In the genomic region with DNA sequence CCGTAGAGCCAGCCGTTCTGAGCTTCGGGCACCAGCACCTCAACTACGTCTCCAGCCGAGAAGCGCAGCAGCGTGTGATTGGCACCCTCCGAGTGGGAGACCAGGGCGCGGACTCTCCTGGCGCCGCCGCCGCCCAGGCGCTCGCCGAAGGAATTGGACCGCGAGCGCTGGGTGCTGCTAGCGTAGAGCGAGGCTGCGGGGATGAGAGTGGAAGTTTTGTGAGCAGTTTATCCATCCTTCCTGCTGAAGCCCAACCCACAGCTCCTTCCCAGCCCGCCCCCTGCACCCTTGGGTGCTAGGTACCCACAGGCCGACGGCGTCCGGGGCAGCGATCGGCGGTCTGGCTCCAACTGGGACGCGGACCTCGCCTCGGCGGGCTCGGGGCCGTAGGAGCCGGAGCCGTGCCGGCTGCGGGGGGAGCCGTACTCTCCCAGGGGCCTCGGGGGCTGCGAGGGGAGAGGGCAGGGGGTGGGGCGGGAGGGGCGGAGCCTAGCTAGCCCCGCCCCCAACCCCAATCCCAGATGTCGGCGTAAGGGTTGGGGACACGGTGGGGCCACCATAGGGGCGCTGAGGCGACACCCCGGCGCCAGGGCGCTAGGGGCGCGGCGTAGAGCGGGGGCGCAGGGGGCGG, we compare ENCODE assay signal across 8 mouse cellular contexts. TPM values are rescaled to one million over a fixed set of nuclear protein-coding genes. Genes with fewer than 3 reads are reported as not detected.
DNase-seq lines count a peak whose midpoint lies in the region; ATAC-seq and TF ChIP-seq lines count a peak whose summit lies in the region.

No protein-coding gene starts in this region.

- peaks cover 37% of the 10 kb centered on the region for H3K27me3 ChIP-seq in lung, embryonic 14.5 days (ENCODE audit: insufficient read depth, low read length)
- peaks cover 68% of the 10 kb centered on the region for H3K27me3 ChIP-seq in heart, embryonic 12.5 days (replicated peaks)
- H3K27me3 ChIP-seq in midbrain, embryonic 13.5 days: peaks cover 56% of the 10 kb centered on the region

- H3K9me3 ChIP-seq in lung, embryonic 14.5 days (ENCODE audit: low read depth, low read length): no peaks in the 10 kb centered on the region
- H3K9me3 ChIP-seq in heart, embryonic 12.5 days (replicated peaks): peaks cover 4% of the 10 kb centered on the region; the same call in 1 of the 2 replicates
- H3K9me3 ChIP-seq in midbrain, embryonic 13.5 days: no peaks in the 10 kb centered on the region

- peak overlapping the region; percentile 59 for H3K9ac ChIP-seq in lung, embryonic 14.5 days
- H3K9ac ChIP-seq in heart, embryonic 12.5 days: peak overlapping the region; percentile 81
- H3K9ac ChIP-seq in midbrain, embryonic 13.5 days (replicated peaks): peak overlapping the region; percentile 65

- no peaks in the 10 kb centered on the region for H3K4me1 ChIP-seq in lung, embryonic 14.5 days (ENCODE audit: insufficient read depth)
- peaks cover 18% of the 10 kb centered on the region for H3K4me1 ChIP-seq in heart, embryonic 12.5 days (replicated peaks)
- H3K4me1 ChIP-seq in midbrain, embryonic 13.5 days (replicated peaks): peaks cover 19% of the 10 kb centered on the region

- H3K27ac ChIP-seq in lung, embryonic 14.5 days (ENCODE audit: low read depth): 0 out of 2 replicates have a peak overlapping the region, but pooled peaks have one; percentile 4
- peak overlapping the region; percentile 40 for H3K27ac ChIP-seq in heart, embryonic 12.5 days (ENCODE audit: poor library complexity, severe bottlenecking)
- H3K27ac ChIP-seq in midbrain, embryonic 13.5 days: no peak overlapping the region

- peak; percentile 60 for DNase-seq in lung, embryonic 14.5 days
- DNase-seq in lung, postnatal 25 days (ENCODE audit: low spot score): no peak
- peak; percentile 69 for DNase-seq in embryo, embryonic 11 days
- DNase-seq in kidney, postnatal 25 days: peak; percentile 43 to 77
- DNase-seq in thymus, postnatal 36 days: peak; percentile 19 to 39
- DNase-seq in cerebellum, adult 11 months: no peak

- peak; percentile 51 for ATAC-seq in lung, embryonic 14.5 days (ENCODE audit: insufficient read depth)
- ATAC-seq in heart, embryonic 12.5 days (ENCODE audit: insufficient number of reproducible peaks, low FRiP score): peak; percentile 61
- peak; percentile 65 for ATAC-seq in midbrain, embryonic 13.5 days

- peak overlapping the region; percentile 60 for H3K4me3 ChIP-seq in lung, embryonic 14.5 days (ENCODE audit: low read depth, low read length)
- H3K4me3 ChIP-seq in heart, embryonic 12.5 days: peak overlapping the region; percentile 67
- peak overlapping the region; percentile 58 for H3K4me3 ChIP-seq in midbrain, embryonic 13.5 days (replicated peaks)

- no peak for TF ChIP-seq CTCF in lung, embryonic 14.5 days (IDR thresholded peaks at IDR 0.05; ENCODE audit: low read depth)

- H3K4me2 ChIP-seq in lung, embryonic 14.5 days: peak overlapping the region; percentile 92
- H3K4me2 ChIP-seq in heart, embryonic 12.5 days: peak overlapping the region; percentile 98
- peak overlapping the region; percentile 96 for H3K4me2 ChIP-seq in midbrain, embryonic 13.5 days (replicated peaks)

- WGBS in lung, embryonic 14.5 days: 1% methylated on average over 59 of the region's 62 CpGs
- 2% methylated on average over 62 of the region's 62 CpGs for WGBS in heart, embryonic 12.5 days
- under 1% methylated on average over 41 of the region's 62 CpGs for WGBS in midbrain, embryonic 13.5 days

- no peaks in the 10 kb centered on the region for H3K36me3 ChIP-seq in lung, embryonic 14.5 days (ENCODE audit: insufficient read depth)
- H3K36me3 ChIP-seq in heart, embryonic 12.5 days: no peaks in the 10 kb centered on the region
- no peaks in the 10 kb centered on the region for H3K36me3 ChIP-seq in midbrain, embryonic 13.5 days

RNA-seq across cellular contexts. Expression of a gene that starts 6.6 kb away (rescaled TPM):
- polyA plus RNA-seq in lung, embryonic 14.5 days (2014; fragmentation: Nextera tagmentation; extraction: Ambion mirVana): 0.11 and 0.18 TPM in 2 replicates
- polyA plus RNA-seq in heart, embryonic 12.5 days (2016; fragmentation: Nextera tagmentation; extraction: Ambion mirVana): 0.36 and 0.65 TPM in 2 replicates
- polyA plus RNA-seq in midbrain, embryonic 13.5 days (2015; fragmentation: Nextera tagmentation; extraction: Ambion mirVana): 0.22 and 0.23 TPM in 2 replicates

RNA-seq across cellular contexts. Expression of a gene that starts 24.1 kb away (rescaled TPM):
- polyA plus RNA-seq in lung, embryonic 14.5 days (2014; fragmentation: Nextera tagmentation; extraction: Ambion mirVana): 3.1 and 3.9 TPM in 2 replicates
- 9.3 and 11.9 TPM in 2 replicates for polyA plus RNA-seq in heart, embryonic 12.5 days (2016; fragmentation: Nextera tagmentation; extraction: Ambion mirVana)
- polyA plus RNA-seq in midbrain, embryonic 13.5 days (2015; fragmentation: Nextera tagmentation; extraction: Ambion mirVana): 0.72 and 1.4 TPM in 2 replicates

RNA-seq across cellular contexts. Expression of a gene that starts 32.0 kb away (rescaled TPM):
- 0.18 and 0.53 TPM in 2 replicates for polyA plus RNA-seq in lung, embryonic 14.5 days (2014; fragmentation: Nextera tagmentation; extraction: Ambion mirVana)
- 0.49 and 1.0 TPM in 2 replicates for polyA plus RNA-seq in heart, embryonic 12.5 days (2016; fragmentation: Nextera tagmentation; extraction: Ambion mirVana)
- 0.88 and 1.0 TPM in 2 replicates for polyA plus RNA-seq in midbrain, embryonic 13.5 days (2015; fragmentation: Nextera tagmentation; extraction: Ambion mirVana)

RNA-seq across cellular contexts. Expression of a gene that starts 32.2 kb away (rescaled TPM):
- polyA plus RNA-seq in lung, embryonic 14.5 days (2014; fragmentation: Nextera tagmentation; extraction: Ambion mirVana): 18.1 and 18.7 TPM in 2 replicates
- 33.8 and 37.6 TPM in 2 replicates for polyA plus RNA-seq in heart, embryonic 12.5 days (2016; fragmentation: Nextera tagmentation; extraction: Ambion mirVana)
- polyA plus RNA-seq in midbrain, embryonic 13.5 days (2015; fragmentation: Nextera tagmentation; extraction: Ambion mirVana): 82.2 and 86.8 TPM in 2 replicates

Comparison
In these comparisons a context has a peak if more than half of its experiments do, and no peak if none do; other contexts are left out.
1. DNase-seq: peak in lung, embryonic 14.5 days (single experiment), embryo, embryonic 11 days (single experiment), kidney, postnatal 25 days (2 of 2) and thymus, postnatal 36 days (2 of 2); none in lung, postnatal 25 days (single experiment) and cerebellum, adult 11 months (single experiment).
2. Peak in every context shown above with its lines, with median percentiles within 50 percentile points of each other: ATAC-seq, H3K4me2 ChIP-seq, H3K4me3 ChIP-seq and H3K9ac ChIP-seq.